20 mouse cellular contexts compared by ENCODE assay signal in genomic region chr19:10197130-10197529, GRCm38 (mm10). TPM values are rescaled to one million over a fixed set of nuclear protein-coding genes. Genes with fewer than 3 reads are reported as not detected.
"Had no signal": no experiment of that assay in that cellular context is flagged by ENCODE, and none has a peak within 500 bp of the region (broad histone marks: within the 10 kb centered on the region; RNA-seq: fewer than 3 reads in every experiment).

No protein-coding gene starts in this region.

- H3K9me3 ChIP-seq: lung, embryonic 15.5 days; megakaryocyte, embryonic 14.5 days; midbrain, embryonic 13.5 days; midbrain, embryonic 15.5 days; neural tube, embryonic 12.5 days; stomach, embryonic 15.5 days had no signal

- H3K9ac ChIP-seq: liver, postnatal 0 days; lung, embryonic 15.5 days; midbrain, embryonic 13.5 days; midbrain, embryonic 15.5 days; neural tube, embryonic 12.5 days; stomach, embryonic 15.5 days had no signal

- H3K4me3 ChIP-seq: lung, embryonic 15.5 days; megakaryocyte, embryonic 14.5 days; midbrain, embryonic 13.5 days; midbrain, embryonic 15.5 days; neural tube, embryonic 12.5 days; stomach, embryonic 15.5 days had no signal

- H3K4me1 ChIP-seq: lung, embryonic 15.5 days; midbrain, embryonic 13.5 days; neural tube, embryonic 12.5 days; stomach, embryonic 15.5 days had no signal

- DNase-seq: liver, postnatal 0 days; lung, adult 2 months; lung, postnatal 14 days; lung, postnatal 36 days; right cerebral cortex, postnatal 14 days; thymus, adult 18-20 months; thymus, postnatal 25 days; thymus, postnatal 4 days had no signal

- ATAC-seq: liver, postnatal 0 days; lung, postnatal 0 days; midbrain, embryonic 13.5 days; midbrain, embryonic 15.5 days had no signal

- H3K27ac ChIP-seq: lung, embryonic 15.5 days; macrophage; midbrain, embryonic 13.5 days; midbrain, embryonic 15.5 days; neural tube, embryonic 12.5 days; stomach, embryonic 15.5 days had no signal

- H3K4me2 ChIP-seq: lung, embryonic 15.5 days; midbrain, embryonic 11.5 days; midbrain, embryonic 13.5 days; midbrain, embryonic 15.5 days; neural tube, embryonic 12.5 days; stomach, embryonic 15.5 days had no signal

- H3K27me3 ChIP-seq: lung, embryonic 15.5 days; megakaryocyte, embryonic 14.5 days; midbrain, embryonic 13.5 days; midbrain, embryonic 15.5 days; neural tube, embryonic 12.5 days; stomach, embryonic 15.5 days had no signal

RNA-seq across cellular contexts. Expression of gene Myrf, which starts 43.4 kb away (rescaled TPM):
- total RNA-seq: megakaryocyte progenitor cell, adult 5-6 weeks; monocyte, adult 5-6 weeks; neutrophil, adult 5-6 weeks had no signal
